Mouse (Mus musculus) heart, adult 2 months (tissue): Measurements from ENCODE around the gene Klk5.

Experiments used
- EP300 ChIP-seq: fragments of 200-500 bp; IDR thresholded peaks from 2 replicates; pipeline ENCODE4 v1.6.1; 2011; ENCODE audit warnings: low read depth, low read length, control low read depth; ENCODE audit not compliant: insufficient read depth
- POLR2A ChIP-seq: fragments of 200-500 bp; IDR thresholded peaks from 2 replicates; pipeline ENCODE4 v1.6.1; 2011; ENCODE audit warnings: mild to moderate bottlenecking, low read depth, low read length, control low read depth; ENCODE audit not compliant: insufficient read depth

DNA sequence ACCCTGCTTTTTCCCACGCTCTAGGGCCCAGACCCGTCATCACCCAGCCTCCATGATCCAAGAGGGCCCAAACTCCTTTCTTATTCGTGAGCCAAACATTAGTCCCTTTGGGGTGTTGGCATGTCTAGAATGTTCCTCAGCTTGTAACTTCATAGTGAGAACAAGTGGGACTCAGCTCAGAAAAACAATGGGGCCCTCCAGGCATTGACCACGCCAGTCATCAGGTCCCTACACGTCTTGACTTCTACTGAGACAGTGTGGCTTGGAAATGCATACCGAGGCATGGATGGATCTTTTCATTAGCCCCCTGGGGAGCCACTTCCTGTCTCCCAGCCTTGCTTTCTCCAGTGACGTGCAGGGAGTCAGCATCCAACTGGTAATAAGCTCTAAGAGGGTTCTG, 41.9 kb upstream of the Klk5 start:
- TF ChIP-seq POLR2A (no peak), EP300 (no peak)
